In the genomic region with DNA sequence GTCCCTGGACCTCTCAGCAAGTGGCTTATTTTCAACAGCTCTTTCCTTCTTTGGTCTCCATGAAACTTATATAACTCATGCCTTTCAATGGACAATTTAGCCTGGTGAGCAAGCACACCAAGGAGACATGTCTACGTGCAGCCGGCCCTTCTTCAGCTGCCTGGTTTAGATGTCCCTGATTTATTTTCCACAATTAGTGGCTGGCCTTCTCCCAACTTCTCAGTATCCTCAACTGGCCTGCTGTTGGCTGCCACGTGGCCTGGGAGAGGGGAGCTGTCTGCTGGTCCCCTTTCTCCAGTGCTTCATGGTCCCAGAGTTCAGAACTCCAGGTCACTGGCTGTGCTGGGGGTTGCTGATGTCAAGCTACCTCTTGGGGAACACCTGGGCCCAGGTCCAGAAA, we compare ENCODE assay signal across 34 mouse cellular contexts. TPM values are rescaled to one million over a fixed set of nuclear protein-coding genes. Genes with fewer than 3 reads are reported as not detected.
DNase-seq lines count a peak whose midpoint lies in the region; ATAC-seq and TF ChIP-seq lines count a peak whose summit lies in the region.
"Had no signal": no experiment of that assay in that cellular context is flagged by ENCODE, and none has a peak within 500 bp of the region (broad histone marks: within the 10 kb centered on the region; RNA-seq: fewer than 3 reads in every experiment).

No protein-coding gene starts in this region.

- peaks cover 28% of the 10 kb centered on the region for H3K4me1 ChIP-seq in stomach, embryonic 15.5 days
- H3K4me1 ChIP-seq in stomach, postnatal 0 days (replicated peaks; ENCODE audit: control insufficient read depth, insufficient read depth), result peaks cover 8% of the 10 kb centered on the region

- H3K27me3 ChIP-seq in stomach, embryonic 15.5 days (replicated peaks), result no peaks in the 10 kb centered on the region
- H3K27me3 ChIP-seq in stomach, postnatal 0 days (ENCODE audit: control insufficient read depth, insufficient read depth, low read length), result no peaks in the 10 kb centered on the region
- H3K27me3 ChIP-seq: embryonic facial prominence, embryonic 13.5 days; forebrain, embryonic 15.5 days; hindbrain, embryonic 13.5 days; midbrain, embryonic 13.5 days; neural tube, embryonic 15.5 days had no signal

- no peak overlapping the region for H3K9ac ChIP-seq in stomach, embryonic 15.5 days
- H3K9ac ChIP-seq in stomach, postnatal 0 days (ENCODE audit: low read length), result no peak overlapping the region
- H3K9ac ChIP-seq: forebrain, embryonic 15.5 days; liver, embryonic 12.5 days; liver, postnatal 0 days; midbrain, embryonic 13.5 days; neural tube, embryonic 15.5 days had no signal

- no peak overlapping the region for H3K4me2 ChIP-seq in stomach, embryonic 15.5 days
- H3K4me2 ChIP-seq in stomach, postnatal 0 days (replicated peaks; ENCODE audit: low read depth), result no peak overlapping the region
- H3K4me2 ChIP-seq: embryonic facial prominence, embryonic 13.5 days; forebrain, embryonic 15.5 days; hindbrain, embryonic 13.5 days; liver, embryonic 12.5 days; midbrain, embryonic 13.5 days; neural tube, embryonic 15.5 days had no signal

- peak overlapping the region; percentile 28; the same call in 1 of the 2 replicates for H3K27ac ChIP-seq in stomach, embryonic 15.5 days
- H3K27ac ChIP-seq in stomach, postnatal 0 days (replicated peaks), result no peak overlapping the region
- H3K27ac ChIP-seq: embryonic facial prominence, embryonic 13.5 days; forebrain, embryonic 10.5 days; forebrain, embryonic 15.5 days; hindbrain, embryonic 13.5 days; liver, embryonic 12.5 days; macrophage; midbrain, embryonic 13.5 days; neural tube, embryonic 15.5 days had no signal

- no peaks in the 10 kb centered on the region for H3K9me3 ChIP-seq in stomach, embryonic 15.5 days
- no peaks in the 10 kb centered on the region for H3K9me3 ChIP-seq in stomach, postnatal 0 days (ENCODE audit: control insufficient read depth, low read length)
- H3K9me3 ChIP-seq: embryonic facial prominence, embryonic 13.5 days; forebrain, embryonic 10.5 days; forebrain, embryonic 15.5 days; hindbrain, embryonic 13.5 days; liver, embryonic 12.5 days; midbrain, embryonic 13.5 days; neural tube, embryonic 15.5 days had no signal

- H3K4me3 ChIP-seq in stomach, embryonic 15.5 days (replicated peaks), result no peak overlapping the region
- H3K4me3 ChIP-seq in stomach, postnatal 0 days (ENCODE audit: low read depth, low read length), result no peak overlapping the region
- H3K4me3 ChIP-seq: embryonic facial prominence, embryonic 13.5 days; forebrain, embryonic 10.5 days; forebrain, embryonic 15.5 days; hindbrain, embryonic 13.5 days; liver, embryonic 12.5 days; midbrain, embryonic 13.5 days; neural tube, embryonic 15.5 days had no signal

- peak; percentile 44 to 52 for DNase-seq in heart, adult 18-20 months
- no peak for DNase-seq in heart, postnatal 36 days
- DNase-seq in kidney, postnatal 14 days, result peak; percentile 43
- DNase-seq in kidney, adult 9 months, result no peak
- DNase-seq in stomach, postnatal 0 days (ENCODE audit: low spot score), result no peak
- no peak for DNase-seq in adrenal gland, adult 18-20 months (ENCODE audit: low spot score in 2 of 2)
- DNase-seq: adrenal gland, postnatal 25 days; cerebellum, adult 11-12 months; cerebellum, adult 9-11 months; embryo, embryonic 11 days; gastrocnemius, postnatal 10 days; heart, postnatal 4 days; liver, postnatal 0 days; lung, postnatal 10 days; retina, postnatal 1 day; thymus, postnatal 14 days had no signal

- no peak for ATAC-seq in stomach, embryonic 15.5 days (ENCODE audit: insufficient read depth, low FRiP score, low read depth)
- no peak for ATAC-seq in stomach, postnatal 0 days (ENCODE audit: low FRiP score, low TSS enrichment)
- ATAC-seq: CD4-positive, CD25-positive, alpha-beta regulatory T cell, adult 4 months; forebrain, embryonic 15.5 days; intestine, embryonic 16.5 days; liver, embryonic 12.5 days; liver, postnatal 0 days; midbrain, embryonic 13.5 days had no signal

- TF ChIP-seq EP300 in stomach, postnatal 0 days (optimal IDR thresholded peaks at IDR 0.05), result no peak

- TF ChIP-seq CTCF in stomach, postnatal 0 days (IDR thresholded peaks at IDR 0.05; ENCODE audit: low read depth), result no peak

- no peaks in the 10 kb centered on the region for H3K36me3 ChIP-seq in stomach, embryonic 15.5 days
- H3K36me3 ChIP-seq in stomach, postnatal 0 days (ENCODE audit: control insufficient read depth, insufficient read depth, low read length), result no peaks in the 10 kb centered on the region
- H3K36me3 ChIP-seq: embryonic facial prominence, embryonic 13.5 days; forebrain, embryonic 10.5 days; forebrain, embryonic 15.5 days; hindbrain, embryonic 13.5 days; liver, embryonic 12.5 days; midbrain, embryonic 13.5 days; neural tube, embryonic 15.5 days had no signal

- intact Hi-C loops in heart, postnatal 36 days (cut with DNase I), result no loop called here

- WGBS in stomach, embryonic 15.5 days, result 38% methylated on average over 3 of the region's 3 CpGs
- WGBS in stomach, postnatal 0 days, result 41% methylated on average over 3 of the region's 3 CpGs

RNA-seq across cellular contexts. Expression of a gene that starts 28.3 kb away (rescaled TPM):
- total RNA-seq in heart, adult 18-20 months (2021), result 1 to 10 TPM in 1 of 2 experiments, not detected in 1; 1.3 TPM
- not detected for total RNA-seq in heart, postnatal 36 days (2021)
- not detected in 2 replicates for polyA plus RNA-seq in stomach, embryonic 15.5 days (2015; fragmentation: Nextera tagmentation; extraction: Ambion mirVana)
- not detected in 2 replicates for polyA plus RNA-seq in stomach, postnatal 0 days (2015; fragmentation: Nextera tagmentation; extraction: Ambion mirVana)
- not detected for total RNA-seq in adrenal gland, adult 18-20 months (2021)
- total RNA-seq: adrenal gland, postnatal 25 days; gastrocnemius, postnatal 10 days; granulocyte monocyte progenitor cell, adult 5-6 weeks; layer of hippocampus, postnatal 10 days; left cerebral cortex, adult 18-20 months; megakaryocyte-erythroid progenitor cell, adult 5-6 weeks had no signal
- polyA plus RNA-seq: CD4-positive, CD25-positive, alpha-beta regulatory T cell, adult 4 months; embryonic facial prominence, embryonic 13.5 days; forebrain, embryonic 10.5 days; forebrain, embryonic 15.5 days; hindbrain, embryonic 13.5 days; kidney, embryonic 16.5 days; large intestine, adult 2 months; liver, embryonic 12.5 days; liver, postnatal 0 days; macrophage; midbrain, embryonic 13.5 days; neural tube, embryonic 15.5 days; urinary bladder, adult 2 months had no signal

Comparison
In these comparisons a context has a peak if more than half of its experiments do, and no peak if none do; other contexts are left out.
1. DNase-seq: peak in heart, adult 18-20 months (2 of 2) and kidney, postnatal 14 days (single experiment); none in heart, postnatal 36 days (0 of 2), kidney, adult 9 months (single experiment), stomach, postnatal 0 days (single experiment) and adrenal gland, adult 18-20 months (0 of 2).